Mouse (Mus musculus): ENCODE data around the gene Wdr86.

- TF ChIP-seq CTCF (IDR thresholded peaks at IDR 0.05; ENCODE audit: extremely low read depth, insufficient read depth, low read length) = no peak
- no peak for TF ChIP-seq POLR2A (IDR thresholded peaks at IDR 0.05; ENCODE audit: extremely low read depth, insufficient read depth, low read length)
These were observed 459 bp upstream of the Wdr86 start for GRCm38 (mm10) chr5:24730986-24731385.

All from cortical plate, adult 2 months (tissue).